Mouse (Mus musculus): Measurements from ENCODE around the gene Tlk1. TPM values are rescaled to one million over a fixed set of nuclear protein-coding genes. Genes with fewer than 3 reads are reported as not detected.

Tlk1 gene
- polyA plus RNA-seq, 1 experiment from 2014 or later: 27.0 TPM

- Histone ChIP-seq H3K4me2 (no peak overlapping the region), H3K9me3 (replicated peaks) (no peaks in the 10 kb centered on the region), H3K4me3 (replicated peaks) (no peak overlapping the region), H3K27ac (no peak overlapping the region), H3K36me3 (no peaks in the 10 kb centered on the region), H3K4me1 (no peaks in the 10 kb centered on the region), H3K9ac (no peak overlapping the region), H3K27me3 (no peaks in the 10 kb centered on the region)
- no peak for ATAC-seq (replicated peaks; ENCODE audit: low FRiP score)
- WGBS: 73% methylated on average over 2 of the region's 2 CpGs
These were observed 5.2 kb upstream of the Tlk1 start for GRCm38 (mm10) chr2:70830683-70831082.

DNA sequence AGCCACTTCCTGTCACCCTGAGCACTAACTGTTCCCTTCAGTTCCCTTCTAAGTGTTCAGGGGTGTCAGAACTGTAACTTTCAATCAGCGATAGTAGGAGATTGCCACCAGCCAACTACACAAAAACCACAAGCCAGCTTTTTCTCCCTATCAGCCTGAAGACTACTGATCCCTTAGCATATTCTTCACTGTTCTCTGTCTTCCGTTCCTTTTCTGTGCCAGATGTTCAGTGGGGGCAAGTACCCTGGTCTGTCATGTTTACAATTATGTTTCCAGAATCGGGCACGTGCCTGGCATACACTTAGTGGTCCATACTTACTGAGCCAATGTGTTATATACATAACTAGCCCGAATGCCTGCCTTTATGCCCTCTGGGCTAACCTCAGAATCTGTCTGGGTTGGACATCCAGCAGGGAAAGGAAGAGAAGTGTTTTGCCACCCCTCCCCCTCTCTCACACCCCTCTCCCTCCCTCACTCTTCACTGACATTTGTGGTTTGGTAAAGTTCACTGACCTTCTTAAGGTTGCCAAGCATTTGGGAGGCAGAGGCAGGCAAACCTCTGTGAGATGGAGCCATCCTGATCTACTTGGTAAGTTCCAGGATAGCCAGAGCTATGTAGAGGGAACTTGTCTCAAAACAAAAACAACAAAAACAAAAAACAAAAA, 4.5 kb upstream of the Tlk1 start:
- WGBS: 85% methylated on average over 5 of the region's 5 CpGs
- Histone ChIP-seq H3K36me3 (no peaks in the 10 kb centered on the region), H3K4me3 (replicated peaks) (no peak overlapping the region), H3K27me3 (no peaks in the 10 kb centered on the region), H3K4me2 (no peak overlapping the region), H3K9me3 (replicated peaks) (no peaks in the 10 kb centered on the region), H3K4me1 (no peaks in the 10 kb centered on the region), H3K9ac (no peak overlapping the region), H3K27ac (no peak overlapping the region)
- no peak for ATAC-seq (replicated peaks; ENCODE audit: low FRiP score)

DNA sequence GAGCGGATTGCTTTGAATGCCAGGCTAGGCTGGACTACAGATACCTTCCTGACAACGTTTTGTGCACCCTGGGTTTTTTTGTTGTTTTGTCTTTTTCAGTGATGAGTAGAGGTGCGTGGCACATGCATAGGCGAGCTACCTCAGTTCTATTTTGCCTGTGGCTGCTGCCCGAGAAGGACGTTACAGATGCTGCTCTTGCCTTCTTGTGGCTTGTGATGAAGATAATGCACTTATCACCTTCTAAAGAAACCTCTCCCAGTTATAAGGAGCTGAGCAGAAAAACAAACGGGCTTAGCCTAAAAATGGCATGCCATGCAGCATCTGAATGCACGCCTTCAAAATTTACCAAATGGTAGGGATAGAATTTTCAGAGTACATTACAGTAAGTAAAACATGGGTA, 2.3 kb upstream of the Tlk1 start:
- ATAC-seq (replicated peaks; ENCODE audit: low FRiP score): no peak
- H3K27ac ChIP-seq: no peak overlapping the region

GRCm38 (mm10) chr2:70826436-70827230, 1.1 kb upstream of the Tlk1 start:
- H3K4me1 ChIP-seq: peaks cover 17% of the 10 kb centered on the region
- H3K9me3 ChIP-seq (replicated peaks): no peaks in the 10 kb centered on the region
- peak overlapping the region; percentile 95; the same call in 1 of the 2 replicates for H3K4me3 ChIP-seq (replicated peaks)
- no peaks in the 10 kb centered on the region for H3K36me3 ChIP-seq
- no peak overlapping the region for H3K27ac ChIP-seq
- no peaks in the 10 kb centered on the region for H3K27me3 ChIP-seq
- no peak overlapping the region for H3K9ac ChIP-seq
- 63% methylated on average over 8 of the region's 8 CpGs for WGBS
- H3K4me2 ChIP-seq: peak overlapping the region; percentile 63
- no peak for ATAC-seq (replicated peaks; ENCODE audit: low FRiP score)

More for the DNA sequence above, 2.3 kb upstream of the Tlk1 start:
- H3K36me3 ChIP-seq: no peaks in the 10 kb centered on the region
- H3K9ac ChIP-seq: no peak overlapping the region
- no peak overlapping the region for H3K4me3 ChIP-seq (replicated peaks)
- WGBS: 85% methylated on average over 8 of the region's 8 CpGs
- peaks cover 7% of the 10 kb centered on the region for H3K4me1 ChIP-seq
- H3K27me3 ChIP-seq: no peaks in the 10 kb centered on the region
- no peaks in the 10 kb centered on the region for H3K9me3 ChIP-seq (replicated peaks)
- H3K4me2 ChIP-seq: no peak overlapping the region

GRCm38 (mm10) chr2:70824838-70825370, 624 bp downstream of the Tlk1 start:
- peaks cover 17% of the 10 kb centered on the region for H3K4me1 ChIP-seq
- peak overlapping the region; percentile 63 for H3K4me2 ChIP-seq
- H3K9me3 ChIP-seq (replicated peaks): no peaks in the 10 kb centered on the region
- H3K27ac ChIP-seq: peak overlapping the region; percentile 100
- peak; percentile 79 for ATAC-seq (replicated peaks; ENCODE audit: low FRiP score)
- H3K4me3 ChIP-seq (replicated peaks): peak overlapping the region; percentile 95
- 0% methylated on average over 47 of the region's 59 CpGs for WGBS
- H3K9ac ChIP-seq: peak overlapping the region; percentile 99
- no peaks in the 10 kb centered on the region for H3K36me3 ChIP-seq
- no peaks in the 10 kb centered on the region for H3K27me3 ChIP-seq

DNA sequence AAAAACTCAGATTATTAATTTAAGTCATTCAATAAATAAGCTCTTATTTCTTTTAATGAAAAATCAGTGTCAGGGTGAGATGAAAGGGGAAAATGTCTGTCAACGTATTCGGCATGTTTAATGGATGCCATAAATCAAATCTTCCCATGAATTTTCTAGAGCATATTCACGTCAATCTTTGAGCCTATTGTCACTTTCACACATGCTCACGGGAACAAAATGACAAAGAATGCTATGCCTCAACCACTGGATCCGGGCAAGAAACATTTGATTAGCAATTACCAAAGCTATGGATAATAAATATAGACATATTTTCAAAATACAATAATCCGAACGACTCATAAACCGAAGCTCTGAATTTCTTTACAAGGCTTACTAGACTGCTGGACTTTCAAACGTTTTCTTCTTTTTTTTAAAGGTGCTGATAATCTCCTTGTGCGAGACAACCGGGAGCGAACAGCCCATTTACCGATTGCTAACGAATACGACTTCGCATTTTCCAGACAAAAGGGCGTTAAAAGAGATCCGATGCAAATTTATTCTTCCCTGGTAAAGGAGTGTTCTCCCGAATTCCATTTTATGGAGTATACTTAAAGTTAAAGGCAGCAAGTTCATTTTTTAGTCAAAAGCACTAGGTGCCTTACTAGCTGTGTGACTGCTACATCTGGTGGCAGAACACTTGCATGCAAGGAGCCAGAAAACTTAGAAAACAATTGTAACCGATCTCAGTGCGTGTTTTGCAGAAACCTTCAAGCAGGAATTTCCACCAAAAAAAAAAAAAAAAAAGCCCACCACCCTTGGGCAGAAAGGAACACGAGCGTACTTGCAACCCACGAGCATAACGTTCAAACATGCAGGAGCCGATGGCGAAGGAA, 1.4 kb downstream of the Tlk1 start:
- H3K4me1 ChIP-seq: peaks cover 17% of the 10 kb centered on the region
- H3K27ac ChIP-seq: peak overlapping the region; percentile 100
- no peaks in the 10 kb centered on the region for H3K36me3 ChIP-seq
- H3K4me3 ChIP-seq (replicated peaks): peak overlapping the region; percentile 95
- no peak for ATAC-seq (replicated peaks; ENCODE audit: low FRiP score)
- peak overlapping the region; percentile 63 for H3K4me2 ChIP-seq
- under 1% methylated on average over 27 of the region's 27 CpGs for WGBS
- H3K9me3 ChIP-seq (replicated peaks): no peaks in the 10 kb centered on the region
- no peaks in the 10 kb centered on the region for H3K27me3 ChIP-seq
- peak overlapping the region; percentile 99 for H3K9ac ChIP-seq

DNA sequence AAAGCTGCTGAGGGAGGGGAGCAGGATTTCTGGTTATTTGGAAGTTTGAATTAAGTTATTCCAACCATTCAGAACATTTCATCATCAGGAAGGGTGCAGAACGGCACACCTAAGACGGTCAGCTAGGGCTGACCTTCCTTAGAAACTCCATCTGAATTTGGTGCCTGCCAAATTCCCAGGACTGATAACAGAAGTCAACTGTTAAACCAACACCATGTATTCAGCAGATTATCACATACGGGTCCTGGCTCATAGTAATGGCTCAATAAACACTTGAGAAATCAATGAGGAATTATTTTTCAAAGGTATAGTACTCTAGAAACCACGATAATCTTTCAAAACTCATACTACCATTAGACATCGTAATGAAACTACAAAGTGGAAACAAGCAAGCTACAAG, 2.1 kb downstream of the Tlk1 start:
- H3K9ac ChIP-seq: no peak overlapping the region
- peak overlapping the region; percentile 95; the same call in 1 of the 2 replicates for H3K4me3 ChIP-seq (replicated peaks)

DNA sequence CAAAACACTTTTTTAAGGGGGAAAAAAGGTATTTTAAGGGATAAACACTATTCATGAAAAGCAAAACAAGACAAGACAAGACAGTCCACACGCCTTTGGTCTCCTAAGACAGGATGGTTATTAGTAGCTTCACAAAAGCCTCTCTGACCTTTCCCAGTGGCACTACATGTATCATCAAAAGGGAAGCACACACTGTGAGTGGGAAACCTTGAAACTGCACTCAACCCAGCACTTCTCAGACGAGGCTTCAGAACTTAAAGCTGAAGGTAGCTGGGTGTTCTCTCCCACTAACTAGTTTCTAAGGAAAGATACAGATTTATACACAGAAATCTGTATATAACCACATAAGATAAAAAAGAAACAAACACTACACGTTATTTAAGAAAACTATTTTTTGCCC, 8.6 kb downstream of the Tlk1 start:
- ATAC-seq (replicated peaks; ENCODE audit: low FRiP score): no peak
- 67% methylated on average over 3 of the region's 3 CpGs for WGBS

More for the DNA sequence above, 2.1 kb downstream of the Tlk1 start:
- WGBS: 39% methylated on average over 5 of the region's 5 CpGs
- H3K4me2 ChIP-seq: peak overlapping the region; percentile 63
- no peak for ATAC-seq (replicated peaks; ENCODE audit: low FRiP score)
- H3K4me1 ChIP-seq: peaks cover 17% of the 10 kb centered on the region
- no peak overlapping the region for H3K27ac ChIP-seq
- no peaks in the 10 kb centered on the region for H3K27me3 ChIP-seq
- H3K36me3 ChIP-seq: no peaks in the 10 kb centered on the region
- H3K9me3 ChIP-seq (replicated peaks): no peaks in the 10 kb centered on the region

DNA sequence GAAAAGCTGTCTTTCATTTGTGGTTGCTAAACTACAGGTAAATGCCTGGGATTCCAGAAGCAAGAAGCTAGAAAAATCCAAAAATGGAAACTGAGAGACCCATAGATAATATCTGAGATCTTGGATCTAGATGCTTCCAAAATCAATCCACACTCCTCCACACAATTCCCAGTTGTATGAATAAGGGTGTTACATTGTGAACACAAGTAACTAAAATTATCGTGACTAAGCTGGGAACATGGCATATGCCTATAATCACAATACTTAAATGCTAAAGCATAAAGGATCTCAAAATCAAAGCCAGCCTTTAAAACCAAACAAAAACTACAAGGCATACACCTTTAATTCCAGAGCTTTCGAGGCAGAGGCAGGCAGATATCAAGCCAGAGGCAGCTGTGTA, 9.5 kb downstream of the Tlk1 start:
- Histone ChIP-seq H3K4me3 (replicated peaks) (no peak overlapping the region), H3K36me3 (no peaks in the 10 kb centered on the region), H3K27ac (no peak overlapping the region), H3K9ac (no peak overlapping the region), H3K9me3 (replicated peaks) (no peaks in the 10 kb centered on the region), H3K4me1 (0 out of 2 replicates have a peak, but pooled peaks cover 3% of the 10 kb centered on the region), H3K4me2 (no peak overlapping the region), H3K27me3 (no peaks in the 10 kb centered on the region)
- ATAC-seq (replicated peaks; ENCODE audit: low FRiP score): no peak
- 80% methylated on average over 2 of the region's 2 CpGs for WGBS

More for the DNA sequence above, 8.6 kb downstream of the Tlk1 start:
- H3K4me1 ChIP-seq: 0 out of 2 replicates have a peak, but pooled peaks cover 4% of the 10 kb centered on the region
- H3K9me3 ChIP-seq (replicated peaks): no peaks in the 10 kb centered on the region
- no peak overlapping the region for H3K9ac ChIP-seq
- H3K4me3 ChIP-seq (replicated peaks): no peak overlapping the region
- H3K27me3 ChIP-seq: no peaks in the 10 kb centered on the region
- no peak overlapping the region for H3K27ac ChIP-seq
- no peak overlapping the region for H3K4me2 ChIP-seq
- no peaks in the 10 kb centered on the region for H3K36me3 ChIP-seq

DNA sequence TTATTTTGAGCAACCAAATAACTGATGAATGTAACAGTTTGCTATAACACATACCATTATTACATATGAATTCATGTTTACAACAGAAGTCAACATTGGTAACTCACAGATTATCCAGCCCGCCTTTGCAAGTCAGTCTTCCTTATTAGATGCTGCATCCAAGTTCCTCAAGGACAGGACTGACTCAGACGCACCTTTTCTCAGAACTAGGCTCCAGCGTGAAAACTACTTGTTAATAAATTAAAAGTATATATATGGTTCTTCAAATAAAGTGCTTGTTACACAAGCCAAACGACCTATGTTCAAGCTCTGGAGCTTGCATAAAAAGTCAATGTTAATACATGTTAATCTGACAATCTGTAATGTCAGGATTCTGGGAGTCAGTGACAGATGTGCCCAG, 11.9 kb downstream of the Tlk1 start:
- no peak for ATAC-seq (replicated peaks; ENCODE audit: low FRiP score)
- H3K4me2 ChIP-seq: no peak overlapping the region
- H3K9me3 ChIP-seq (replicated peaks): no peaks in the 10 kb centered on the region
- 68% methylated on average over 4 of the region's 4 CpGs for WGBS
- no peak overlapping the region for H3K9ac ChIP-seq
- H3K4me3 ChIP-seq (replicated peaks): no peak overlapping the region
- no peaks in the 10 kb centered on the region for H3K36me3 ChIP-seq
- peaks cover 8% of the 10 kb centered on the region; the same call in 1 of the 2 replicates for H3K4me1 ChIP-seq
- H3K27ac ChIP-seq: no peak overlapping the region
- no peaks in the 10 kb centered on the region for H3K27me3 ChIP-seq

GRCm38 (mm10) chr2:70811476-70811875, 14.1 kb downstream of the Tlk1 start:
- Histone ChIP-seq H3K4me2 (no peak overlapping the region), H3K27ac (no peak overlapping the region), H3K4me3 (replicated peaks) (no peak overlapping the region), H3K36me3 (no peaks in the 10 kb centered on the region), H3K4me1 (peaks cover 10% of the 10 kb centered on the region; the same call in 1 of the 2 replicates), H3K9ac (no peak overlapping the region), H3K27me3 (no peaks in the 10 kb centered on the region), H3K9me3 (replicated peaks) (no peaks in the 10 kb centered on the region)
- ATAC-seq (replicated peaks; ENCODE audit: low FRiP score): no peak
- 71% methylated on average over 3 of the region's 3 CpGs for WGBS
